ENCODE assay signal across 9 mouse cellular contexts in genomic region chr11:77519043-77519442, GRCm38 (mm10). TPM values are rescaled to one million over a fixed set of nuclear protein-coding genes. Genes with fewer than 3 reads are reported as not detected.
DNase-seq lines count a peak whose midpoint lies in the region; ATAC-seq and TF ChIP-seq lines count a peak whose summit lies in the region.
"Had no signal": no experiment of that assay in that cellular context is flagged by ENCODE, and none has a peak within 500 bp of the region (broad histone marks: within the 10 kb centered on the region; RNA-seq: fewer than 3 reads in every experiment).

TSS of gene Gm10392 (minus strand) at chr11:77519198.

- TF ChIP-seq CTCF in hindbrain, postnatal 0 days (IDR thresholded peaks at IDR 0.05; ENCODE audit: low read depth) = no peak
- TF ChIP-seq CTCF in bone marrow, adult 2 months (IDR thresholded peaks at IDR 0.05; ENCODE audit: control insufficient read depth, insufficient read depth, low read length) = no peak
- TF ChIP-seq CTCF in liver, postnatal 0 days (IDR thresholded peaks at IDR 0.05; ENCODE audit: low read depth) = no peak

- no peak within 1 kb of the TSS for H3K4me2 ChIP-seq in hindbrain, postnatal 0 days (ENCODE audit: low read depth, low read length)
- H3K4me2 ChIP-seq in liver, postnatal 0 days (ENCODE audit: low read depth, low read length) = peak within 1 kb of the TSS; percentile 9; the same call in 1 of the 2 replicates

- H3K4me3 ChIP-seq in hindbrain, embryonic 10.5 days = no peak within 1 kb of the TSS
- no peak within 1 kb of the TSS for H3K4me3 ChIP-seq in hindbrain, postnatal 0 days (ENCODE audit: low read length)
- no peak within 1 kb of the TSS for H3K4me3 ChIP-seq in bone marrow, adult 2 months (replicated peaks; ENCODE audit: control insufficient read depth, low read depth, low read length)
- H3K4me3 ChIP-seq in liver, postnatal 0 days (ENCODE audit: low read depth, low read length) = no peak within 1 kb of the TSS

- peak; percentile 52; the same call in 1 of the 2 replicates for TF ChIP-seq POLR2A in bone marrow, adult 2 months (IDR thresholded peaks at IDR 0.05; ENCODE audit: borderline replicate concordance, control insufficient read depth, low read depth, low read length)

- 76% methylated on average over 5 of the region's 5 CpGs for WGBS in hindbrain, embryonic 10.5 days
- 67% methylated on average over 5 of the region's 5 CpGs for WGBS in hindbrain, postnatal 0 days
- 1% methylated on average over 5 of the region's 5 CpGs for WGBS in bone marrow, adult 2 months
- 21% methylated on average over 5 of the region's 5 CpGs for WGBS in liver, postnatal 0 days (ENCODE audit: insufficient replicate concordance)

- ATAC-seq in hindbrain, postnatal 0 days = no peak
- no peak for ATAC-seq in liver, postnatal 0 days

- no peaks in the 10 kb centered on the region for H3K9me3 ChIP-seq in hindbrain, embryonic 10.5 days
- H3K9me3 ChIP-seq in hindbrain, postnatal 0 days (ENCODE audit: low read length) = no peaks in the 10 kb centered on the region
- no peaks in the 10 kb centered on the region for H3K9me3 ChIP-seq in liver, postnatal 0 days (ENCODE audit: low read length)

- no peaks in the 10 kb centered on the region; the same call in 1 of the 2 replicates for H3K36me3 ChIP-seq in hindbrain, embryonic 10.5 days
- no peaks in the 10 kb centered on the region for H3K36me3 ChIP-seq in hindbrain, postnatal 0 days (ENCODE audit: insufficient read depth, low read length)
- no peaks in the 10 kb centered on the region for H3K36me3 ChIP-seq in liver, postnatal 0 days (replicated peaks; ENCODE audit: insufficient read depth, low read length)

- H3K9ac ChIP-seq in hindbrain, postnatal 0 days (replicated peaks; ENCODE audit: low read length) = no peak within 1 kb of the TSS
- H3K9ac ChIP-seq in liver, postnatal 0 days (replicated peaks) = peak within 1 kb of the TSS; percentile 9; the same call in 1 of the 2 replicates

- no peak for DNase-seq in hindbrain, embryonic 10.5 days (ENCODE audit: low spot score)
- DNase-seq in hindbrain, postnatal 0 days (ENCODE audit: low spot score) = no peak
- peak; percentile 54 for DNase-seq in liver, postnatal 0 days
- peak; percentile 46 to 76 for DNase-seq in spleen, postnatal 4 days (ENCODE audit: low spot score in 2 of 2)
- DNase-seq in cerebellum, adult 11 months = no peak
- no peak for DNase-seq in urinary bladder, adult 18-20 months (ENCODE audit: low spot score in 2 of 2)
- no peak for DNase-seq in urinary bladder, adult 2 months (ENCODE audit: low spot score)

- peak within 1 kb of the TSS; percentile 54; the same call in 1 of the 2 replicates for H3K27ac ChIP-seq in hindbrain, embryonic 10.5 days
- no peak within 1 kb of the TSS for H3K27ac ChIP-seq in hindbrain, postnatal 0 days
- peak within 1 kb of the TSS; percentile 85 for H3K27ac ChIP-seq in bone marrow, adult 2 months (ENCODE audit: control insufficient read depth, insufficient read depth, low read depth, low read length, poor library complexity)
- H3K27ac ChIP-seq in liver, postnatal 0 days (ENCODE audit: low read depth) = peak within 1 kb of the TSS; percentile 86

- peaks cover 65% of the 10 kb centered on the region for H3K4me1 ChIP-seq in hindbrain, embryonic 10.5 days (replicated peaks)
- peaks cover 3% of the 10 kb centered on the region; the same call in 1 of the 2 replicates for H3K4me1 ChIP-seq in hindbrain, postnatal 0 days (ENCODE audit: insufficient read depth, low read length)
- H3K4me1 ChIP-seq in bone marrow, adult 2 months (ENCODE audit: control insufficient read depth, insufficient read depth, low read length) = peaks cover 10% of the 10 kb centered on the region
- peaks cover 44% of the 10 kb centered on the region for H3K4me1 ChIP-seq in liver, postnatal 0 days (ENCODE audit: insufficient read depth)

- peaks cover 32% of the 10 kb centered on the region for H3K27me3 ChIP-seq in hindbrain, embryonic 10.5 days (ENCODE audit: insufficient read depth, poor library complexity, severe bottlenecking)
- H3K27me3 ChIP-seq in hindbrain, postnatal 0 days (ENCODE audit: insufficient read depth, low read length) = peaks cover 12% of the 10 kb centered on the region; the same call in 1 of the 2 replicates
- peaks cover 18% of the 10 kb centered on the region for H3K27me3 ChIP-seq in liver, postnatal 0 days (ENCODE audit: insufficient read depth, low read length)

- no peak for TF ChIP-seq EP300 in liver, postnatal 0 days (IDR thresholded peaks at IDR 0.05; ENCODE audit: low read depth)

RNA-seq across cellular contexts. Expression of gene Gm10392, which starts in this region (rescaled TPM):
- polyA plus RNA-seq in hindbrain, embryonic 10.5 days (2016; fragmentation: Nextera tagmentation; extraction: Ambion mirVana) = 0.12 and 0.21 TPM in 2 replicates
- total RNA-seq in hindbrain, postnatal 0 days (2014; rRNA removed) = not detected in 2 replicates
- polyA plus RNA-seq in hindbrain, postnatal 0 days (2015; fragmentation: Nextera tagmentation; extraction: Ambion mirVana) = not detected in 2 replicates
- polyA plus RNA-seq in bone marrow, adult 2 months (2011; ENCODE audit: insufficient read depth, insufficient read length, low replicate concordance, missing spikeins) = 0.56 and 0.87 TPM in 2 replicates
- 0.18 and 0.28 TPM in 2 replicates for polyA plus RNA-seq in liver, postnatal 0 days (2015; fragmentation: Nextera tagmentation; extraction: Ambion mirVana)
- polyA plus RNA-seq in urinary bladder, adult 2 months (2012; rRNA removed) = not detected in 2 replicates
- polyA plus RNA-seq: neural tube, embryonic 14.5 days had no signal

Comparison
In these comparisons a context has a peak if more than half of its experiments do, and no peak if none do; other contexts are left out.
1. Peak in DNase-seq, H3K27ac ChIP-seq, H3K9ac ChIP-seq and H3K4me2 ChIP-seq in liver, postnatal 0 days; RNA of the gene not detected or under 1 TPM.
2. DNase-seq: peak in spleen, postnatal 4 days (2 of 2); none in hindbrain, embryonic 10.5 days (single experiment), hindbrain, postnatal 0 days (single experiment), cerebellum, adult 11 months (single experiment), urinary bladder, adult 18-20 months (0 of 2) and urinary bladder, adult 2 months (single experiment).